Mouse (Mus musculus): Measurements from ENCODE around the gene Kirrel3. TPM values are rescaled to one million over a fixed set of nuclear protein-coding genes. Genes with fewer than 3 reads are reported as not detected.

Kirrel3 gene
- polyA plus RNA-seq, 2 experiments from 2014 or later: 0.41 TPM; not detected in 1

- no peak for ATAC-seq
Measured at GRCm38 (mm10) chr9:34993467-34994211, 507.9 kb downstream of the Kirrel3 start.

DNA sequence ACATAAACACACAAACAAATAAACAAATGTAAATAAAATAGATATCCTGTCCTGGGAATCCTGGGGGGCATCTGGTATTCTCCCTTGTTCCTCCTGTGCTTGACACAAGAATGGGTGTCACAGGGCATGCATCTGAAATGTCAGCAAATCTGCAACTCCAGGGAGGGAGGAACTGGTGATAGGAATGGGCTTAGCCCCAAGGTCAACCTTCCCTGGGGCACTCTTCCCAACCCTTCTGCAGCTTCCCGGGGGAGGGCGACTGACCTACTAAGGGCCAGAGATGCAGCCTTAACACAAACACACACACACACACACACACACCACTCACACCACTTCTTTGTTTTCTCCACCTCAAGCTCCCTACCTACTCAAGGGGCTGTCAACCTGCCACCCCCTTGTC is 509.4 kb downstream of the Kirrel3 start:
- no peak for ATAC-seq

DNA sequence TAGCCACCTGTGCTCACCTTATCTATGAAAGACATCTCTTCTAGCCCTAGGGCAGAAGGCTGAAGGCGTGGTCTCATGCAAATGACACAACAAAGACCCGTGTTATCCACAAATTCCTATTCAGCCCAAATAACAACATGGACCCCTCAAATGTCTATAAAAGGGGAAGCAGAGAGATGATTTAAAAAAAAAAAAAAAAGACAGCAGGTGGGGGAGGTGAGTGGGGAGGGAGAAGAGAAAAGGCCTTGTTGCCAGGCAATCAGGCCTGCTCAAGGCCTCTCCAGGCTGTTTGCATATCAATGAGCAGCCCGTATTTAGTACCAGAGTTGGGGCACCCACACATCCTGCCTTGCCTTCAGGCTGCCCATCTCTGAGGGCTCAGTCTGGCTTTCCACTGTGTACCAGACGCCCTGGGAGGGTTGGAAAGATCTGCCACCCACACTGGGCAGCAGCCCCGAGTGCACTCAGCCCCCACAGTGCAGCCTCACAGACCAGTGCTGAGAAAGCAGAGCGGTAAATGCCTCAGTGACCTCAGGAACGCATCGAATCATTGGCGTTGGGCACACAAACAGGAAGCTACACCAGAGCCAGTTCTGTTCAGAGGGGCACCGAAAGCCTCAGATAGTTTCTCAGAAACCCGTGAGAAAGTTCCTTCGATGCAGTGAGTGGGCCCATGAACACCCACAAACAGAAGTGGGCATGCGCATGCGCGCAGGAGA is 510.1 kb downstream of the Kirrel3 start:
- ATAC-seq: peak; percentile 88

DNA sequence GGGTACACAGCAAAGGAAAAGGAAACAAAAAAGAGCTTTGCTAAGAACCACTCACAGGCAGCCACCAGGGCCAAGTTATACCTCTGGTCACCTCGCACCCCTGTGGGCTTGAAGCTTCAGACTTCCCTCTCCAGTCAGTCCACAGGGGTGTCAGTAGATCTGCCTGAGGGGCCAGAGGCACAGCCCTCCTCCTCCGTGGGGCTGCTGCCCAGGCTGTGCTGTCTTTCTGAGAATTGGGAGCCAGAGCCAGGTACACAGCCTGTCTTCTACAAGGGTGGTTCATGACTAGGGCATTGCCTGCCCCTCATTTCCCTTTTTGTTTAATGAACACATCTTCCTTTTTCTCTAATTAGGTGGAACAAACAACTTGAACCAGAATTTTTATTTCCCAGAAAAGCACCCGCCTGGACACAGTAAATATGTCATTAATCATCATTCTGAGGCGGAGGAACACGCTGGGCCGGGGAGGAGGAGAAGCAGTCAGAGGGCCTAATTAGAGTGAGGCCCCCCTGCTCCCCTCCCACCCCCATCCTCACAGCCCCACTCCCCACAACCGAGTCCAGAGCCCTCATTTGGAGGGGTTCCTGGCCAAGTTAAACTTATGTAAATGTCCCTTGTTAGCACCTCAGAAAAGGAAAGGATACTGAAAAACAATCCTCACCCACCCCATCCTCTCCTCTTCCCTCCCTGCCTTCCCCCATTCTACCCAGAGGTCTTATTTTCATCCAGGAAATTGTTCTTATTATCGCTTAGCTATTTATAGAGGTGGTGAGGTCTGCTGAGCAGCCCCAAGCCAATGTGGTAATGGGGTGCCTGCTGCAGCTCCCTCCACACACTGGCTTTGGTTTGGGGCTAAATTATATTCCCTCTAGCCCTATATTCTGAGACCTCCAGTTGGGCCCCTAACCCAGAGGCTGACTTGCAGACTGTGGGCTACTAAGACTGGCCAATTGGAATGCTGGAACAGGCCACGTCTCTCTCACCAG is 512.5 kb downstream of the Kirrel3 start:
- ATAC-seq: no peak

- ATAC-seq: no peak
Measured at GRCm38 (mm10) chr9:35004113-35004512, 518.4 kb downstream of the Kirrel3 start.

- ATAC-seq: no peak
Measured at GRCm38 (mm10) chr9:35007697-35008341, 522.1 kb downstream of the Kirrel3 start.

GRCm38 (mm10) chr9:35016762-35017161 is 531.1 kb downstream of the Kirrel3 start:
- ATAC-seq: peak; percentile 93

- no peak for ATAC-seq
Measured at GRCm38 (mm10) chr9:35017563-35017962, 531.9 kb downstream of the Kirrel3 start.

DNA sequence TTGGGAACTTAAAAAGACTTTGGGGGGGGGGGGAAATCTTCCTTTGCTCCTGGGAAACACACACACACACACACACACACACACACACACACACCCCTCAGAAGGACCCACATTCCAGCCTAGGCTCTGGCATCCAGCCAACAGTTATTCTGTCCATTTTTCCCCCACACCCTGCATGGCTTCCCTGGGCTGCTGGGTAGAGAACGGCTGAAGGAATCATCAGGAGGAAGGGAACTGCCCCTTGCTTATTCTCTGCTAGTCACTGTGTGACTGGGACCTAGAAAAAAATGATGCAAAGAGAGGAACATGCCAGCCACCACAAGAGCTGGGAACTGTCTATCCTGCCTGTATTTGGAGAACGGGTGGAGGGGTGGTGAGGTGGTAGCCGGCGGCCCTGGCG is 532.4 kb downstream of the Kirrel3 start:
- ATAC-seq: no peak

- ATAC-seq: no peak
Measured at GRCm38 (mm10) chr9:35019372-35019771, 533.7 kb downstream of the Kirrel3 start.

DNA sequence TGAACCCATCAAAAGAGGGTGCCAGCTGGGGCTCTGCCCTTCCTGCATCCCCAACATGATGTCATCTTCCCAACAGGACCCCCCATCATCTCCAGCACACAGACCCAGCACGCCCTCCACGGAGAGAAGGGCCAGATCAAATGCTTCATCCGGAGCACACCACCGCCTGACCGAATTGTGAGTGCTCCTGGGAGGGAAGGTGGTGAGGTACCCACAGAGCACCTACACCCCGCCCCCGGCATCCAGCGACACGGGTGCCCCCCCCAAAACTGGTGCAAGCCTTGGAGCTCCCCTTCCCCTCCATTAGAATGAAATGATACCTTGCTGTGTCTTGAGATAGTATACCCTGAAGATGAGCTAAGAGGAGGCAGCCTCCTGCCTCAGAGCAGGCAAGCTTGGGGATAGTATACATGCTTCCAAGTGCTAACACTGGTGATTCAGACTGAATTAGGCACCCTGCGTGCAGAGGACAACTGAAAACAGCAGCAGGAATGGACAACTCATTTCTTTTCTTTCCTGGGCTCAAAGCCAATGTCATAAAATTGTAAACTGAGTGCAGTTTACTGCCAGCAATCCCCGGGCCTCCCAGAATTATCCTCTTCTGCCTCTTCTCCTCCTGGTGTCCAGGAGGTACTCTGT is 534.4 kb downstream of the Kirrel3 start:
- no peak for ATAC-seq

GRCm38 (mm10) chr9:35021744-35022143 is 536.0 kb downstream of the Kirrel3 start:
- no peak for ATAC-seq

GRCm38 (mm10) chr9:35024591-35025496 is 539.1 kb downstream of the Kirrel3 start:
- no peak for ATAC-seq

DNA sequence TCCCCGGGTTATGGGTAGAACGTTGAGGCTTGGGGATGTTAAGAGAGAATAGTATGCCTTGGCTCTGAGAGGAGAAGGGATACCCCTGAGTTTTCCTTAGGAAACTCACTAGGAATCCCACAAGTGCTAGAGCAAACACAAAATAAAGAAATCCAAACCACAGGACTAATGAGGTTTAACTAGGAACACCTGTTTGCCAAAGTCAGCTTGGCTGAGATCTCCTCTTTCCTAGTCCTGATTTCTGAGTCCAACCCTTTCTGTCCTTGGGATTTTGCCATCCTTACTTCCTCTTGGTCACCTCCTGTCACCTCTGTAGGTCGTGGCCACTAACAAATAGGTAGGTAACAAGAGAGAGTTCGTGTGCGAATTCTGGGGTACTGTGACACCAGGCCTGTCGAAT is 540.6 kb downstream of the Kirrel3 start:
- ATAC-seq: no peak

GRCm38 (mm10) chr9:35026897-35027311 is 541.2 kb downstream of the Kirrel3 start:
- ATAC-seq: no peak

- ATAC-seq: no peak
Measured at GRCm38 (mm10) chr9:35027382-35027997, 541.8 kb downstream of the Kirrel3 start.

DNA sequence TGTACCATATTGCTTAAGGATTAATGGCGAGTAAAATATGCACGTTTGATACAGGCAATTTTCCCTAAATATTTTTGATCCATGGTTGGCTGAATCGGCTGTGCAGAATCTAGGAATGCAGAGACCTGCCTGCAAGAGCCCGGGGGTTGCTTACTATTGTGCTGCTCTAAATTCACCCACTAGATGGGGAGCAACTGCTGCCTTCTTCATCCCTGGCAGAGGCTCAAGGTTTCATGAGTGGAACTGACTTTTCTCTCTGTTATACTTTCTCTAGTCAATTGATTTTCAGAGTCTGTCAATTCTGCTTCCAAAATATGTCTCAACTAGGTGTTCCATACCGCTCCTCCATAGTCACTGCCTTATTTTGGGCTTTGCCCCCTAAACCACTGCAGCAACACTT is 545.1 kb downstream of the Kirrel3 start:
- ATAC-seq: no peak

DNA sequence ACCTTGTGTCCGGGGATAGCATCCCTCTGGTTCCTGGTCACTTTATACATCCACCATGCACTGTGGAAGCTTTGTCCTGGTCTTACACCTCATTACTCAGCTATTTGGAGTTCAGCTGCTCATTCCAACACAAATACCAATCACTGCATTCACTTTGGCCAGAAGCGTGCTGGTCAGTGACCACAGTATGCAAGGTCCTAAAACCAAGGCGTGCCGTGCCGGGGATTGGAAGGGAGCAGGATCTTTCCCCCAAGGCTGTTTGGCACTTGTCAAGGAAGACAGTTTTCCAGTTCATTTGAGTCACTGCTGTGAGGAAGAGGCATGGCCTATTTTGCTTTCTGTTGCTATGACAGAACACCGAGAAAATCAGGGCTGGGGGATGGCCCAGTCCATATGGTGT is 546.8 kb downstream of the Kirrel3 start:
- ATAC-seq: no peak

GRCm38 (mm10) chr9:35035074-35035473 is 549.4 kb downstream of the Kirrel3 start:
- ATAC-seq: no peak

DNA sequence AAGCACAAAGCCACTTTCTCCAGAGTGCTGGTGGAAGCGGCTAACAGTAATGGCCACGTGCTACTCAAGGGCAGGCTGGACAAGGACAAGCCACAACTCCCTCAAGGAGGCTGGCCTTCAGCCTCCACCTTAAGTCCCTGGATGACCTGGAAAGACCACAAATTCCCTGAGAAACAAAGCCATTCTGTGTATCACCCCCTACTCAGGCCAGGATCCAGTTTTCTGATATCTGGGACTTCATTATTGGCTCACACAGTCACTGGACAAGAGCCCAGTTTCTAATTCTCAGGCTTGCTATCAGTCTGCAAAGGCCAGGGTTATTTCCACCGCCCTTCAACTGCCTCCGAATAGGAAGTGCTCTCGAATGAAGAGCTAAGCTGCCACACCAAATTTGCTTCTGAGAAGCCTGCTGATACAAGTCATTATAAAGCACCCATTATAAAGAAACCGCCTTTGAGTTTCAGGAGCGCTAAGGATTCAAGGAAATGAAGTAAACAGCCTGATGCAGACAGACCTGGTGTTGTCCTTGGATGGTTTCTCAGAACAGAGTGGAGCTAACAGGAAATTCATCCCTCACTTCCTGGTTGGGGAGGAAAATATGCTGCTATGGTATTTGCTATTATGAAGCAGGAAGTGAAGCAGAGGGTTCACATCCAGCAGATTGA is 553.4 kb downstream of the Kirrel3 start:
- ATAC-seq: no peak
